8 mouse cellular contexts compared by ENCODE assay signal in the genomic region with DNA sequence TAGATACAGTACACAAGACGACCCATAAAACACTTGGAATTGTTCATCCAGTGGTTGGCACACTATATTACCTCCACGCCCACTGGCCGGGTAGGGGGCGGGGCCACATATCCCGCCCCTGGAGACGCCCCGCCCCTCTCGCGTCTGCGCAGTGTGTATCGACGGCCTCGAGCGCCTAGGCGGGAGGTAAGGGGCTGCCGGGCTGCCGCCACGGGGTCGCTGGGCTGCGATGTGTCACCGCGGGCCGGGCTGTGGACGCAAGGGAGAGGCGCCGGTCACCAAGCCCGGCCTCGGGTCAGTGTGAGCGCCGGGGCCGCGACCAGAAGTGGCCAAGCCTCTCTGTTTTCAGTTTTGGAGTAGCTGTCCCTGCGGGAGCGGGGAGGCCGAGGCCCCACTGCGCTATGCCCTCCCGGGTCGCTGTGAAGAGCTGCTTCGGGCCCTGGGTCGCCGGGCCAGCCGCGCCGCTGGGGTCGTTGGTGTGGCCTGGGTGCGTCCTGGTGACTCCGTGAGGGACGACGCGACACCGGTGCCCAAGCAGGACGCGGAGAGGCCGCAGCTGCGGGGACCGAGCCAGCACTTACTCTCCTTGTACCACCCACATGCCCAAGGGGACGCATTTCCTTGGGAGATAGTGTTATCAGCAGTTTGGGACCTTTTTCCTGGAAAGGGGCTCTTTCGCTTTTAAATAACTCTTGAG. TPM values are rescaled to one million over a fixed set of nuclear protein-coding genes. Genes with fewer than 3 reads are reported as not detected.
DNase-seq lines count a peak whose midpoint lies in the region; ATAC-seq and TF ChIP-seq lines count a peak whose summit lies in the region.

Gene Stx17 (plus strand): TSS at position 143 of the 697 bp plus-strand sequence.

- no peaks in the 10 kb centered on the region for H3K36me3 ChIP-seq in E14TG2a.4 (ENCODE audit: insufficient read depth, low read length)
- no peaks in the 10 kb centered on the region for H3K36me3 ChIP-seq in forebrain, embryonic 11.5 days (ENCODE audit: control insufficient read depth, insufficient read depth, low read length)
- no peaks in the 10 kb centered on the region for H3K36me3 ChIP-seq in heart, embryonic 16.5 days (ENCODE audit: control insufficient read depth, insufficient read depth)
- no peaks in the 10 kb centered on the region for H3K36me3 ChIP-seq in liver, embryonic 14.5 days (replicated peaks; ENCODE audit: control insufficient read depth, insufficient read depth, low read depth)
- H3K36me3 ChIP-seq in stomach, embryonic 15.5 days: no peaks in the 10 kb centered on the region

- peak; percentile 100 for ATAC-seq in forebrain, embryonic 11.5 days (replicated peaks; ENCODE audit: low FRiP score)
- ATAC-seq in heart, embryonic 16.5 days (replicated peaks; ENCODE audit: extremely low read depth, insufficient read depth, low FRiP score): peak; percentile 100
- ATAC-seq in liver, embryonic 14.5 days (ENCODE audit: insufficient read depth): peak; percentile 100
- peak; percentile 99 for ATAC-seq in stomach, embryonic 15.5 days (ENCODE audit: insufficient read depth, low FRiP score, low read depth)

- H3K9ac ChIP-seq in forebrain, embryonic 11.5 days (ENCODE audit: low read length): peak within 1 kb of the TSS; percentile 84
- peak within 1 kb of the TSS; percentile 92 for H3K9ac ChIP-seq in heart, embryonic 16.5 days (ENCODE audit: low read length)
- H3K9ac ChIP-seq in liver, embryonic 14.5 days (replicated peaks): peak within 1 kb of the TSS; percentile 95
- peak within 1 kb of the TSS; percentile 96 for H3K9ac ChIP-seq in stomach, embryonic 15.5 days

- peak within 1 kb of the TSS; percentile 97 for H3K4me2 ChIP-seq in forebrain, embryonic 11.5 days (ENCODE audit: low read depth, low read length, severe bottlenecking)
- H3K4me2 ChIP-seq in heart, embryonic 16.5 days (ENCODE audit: low read depth, low read length): peak within 1 kb of the TSS; percentile 80
- H3K4me2 ChIP-seq in liver, embryonic 14.5 days (ENCODE audit: low read depth): peak within 1 kb of the TSS; percentile 74
- H3K4me2 ChIP-seq in stomach, embryonic 15.5 days: peak within 1 kb of the TSS; percentile 80

- 1% methylated on average over 54 of the region's 58 CpGs for whole genome bisulfite sequencing in forebrain, embryonic 11.5 days
- WGBS in heart, embryonic 16.5 days: under 1% methylated on average over 58 of the region's 58 CpGs
- WGBS in liver, embryonic 14.5 days (ENCODE audit: insufficient replicate concordance): under 1% methylated on average over 58 of the region's 58 CpGs
- under 1% methylated on average over 58 of the region's 58 CpGs for WGBS in stomach, embryonic 15.5 days

- H3K27ac ChIP-seq in forebrain, embryonic 11.5 days (ENCODE audit: low read depth, low read length): no peak within 1 kb of the TSS
- peak within 1 kb of the TSS; percentile 57 for H3K27ac ChIP-seq in heart, embryonic 16.5 days (ENCODE audit: low read length)
- H3K27ac ChIP-seq in liver, embryonic 14.5 days: peak within 1 kb of the TSS; percentile 57
- H3K27ac ChIP-seq in stomach, embryonic 15.5 days: peak within 1 kb of the TSS; percentile 21; the same call in 1 of the 2 replicates

- TF ChIP-seq EP300 in liver, embryonic 14.5 days (IDR thresholded peaks at IDR 0.05; ENCODE audit: low read depth): no peak

- H3K4me3 ChIP-seq in E14TG2a.4 (replicated peaks; ENCODE audit: low read length): peak within 1 kb of the TSS; percentile 81
- peak within 1 kb of the TSS; percentile 63 for H3K4me3 ChIP-seq in forebrain, embryonic 11.5 days (ENCODE audit: low read depth, low read length)
- H3K4me3 ChIP-seq in heart, embryonic 16.5 days (ENCODE audit: low read length): peak within 1 kb of the TSS; percentile 76
- peak within 1 kb of the TSS; percentile 79 to 93 for H3K4me3 ChIP-seq in liver, embryonic 14.5 days (ENCODE audit: insufficient read depth in 1 of 2, low read depth in 2 of 2, low read length in 2 of 2)
- H3K4me3 ChIP-seq in stomach, embryonic 15.5 days (replicated peaks): peak within 1 kb of the TSS; percentile 85

- TF ChIP-seq CTCF in E14TG2a.4 (conservative IDR thresholded peaks at IDR 0.05; ENCODE audit: low read length): no peak
- no peak for TF ChIP-seq CTCF in liver, embryonic 14.5 days (IDR thresholded peaks at IDR 0.05; ENCODE audit: low read depth)

- peaks cover 26% of the 10 kb centered on the region for H3K27me3 ChIP-seq in E14TG2a.4 (ENCODE audit: insufficient read depth, low read length)
- H3K27me3 ChIP-seq in forebrain, embryonic 11.5 days (ENCODE audit: control insufficient read depth, insufficient read depth, low read length): no peaks in the 10 kb centered on the region
- no peaks in the 10 kb centered on the region for H3K27me3 ChIP-seq in heart, embryonic 16.5 days (ENCODE audit: control insufficient read depth, insufficient read depth, low read length)
- no peaks in the 10 kb centered on the region for H3K27me3 ChIP-seq in liver, embryonic 14.5 days (ENCODE audit: control insufficient read depth, insufficient read depth, low read length)
- H3K27me3 ChIP-seq in stomach, embryonic 15.5 days (replicated peaks): no peaks in the 10 kb centered on the region

- H3K9me3 ChIP-seq in E14TG2a.4 (ENCODE audit: low read length): peaks cover 6% of the 10 kb centered on the region; the same call in 1 of the 2 replicates
- H3K9me3 ChIP-seq in forebrain, embryonic 11.5 days (ENCODE audit: control insufficient read depth, low read length): no peaks in the 10 kb centered on the region
- H3K9me3 ChIP-seq in heart, embryonic 16.5 days (replicated peaks; ENCODE audit: control insufficient read depth, low read length): no peaks in the 10 kb centered on the region
- H3K9me3 ChIP-seq in liver, embryonic 14.5 days (ENCODE audit: control insufficient read depth, low read length): no peaks in the 10 kb centered on the region
- H3K9me3 ChIP-seq in stomach, embryonic 15.5 days: no peaks in the 10 kb centered on the region

- DNase-seq in c-Kit-positive CD71-positive TER-119-negative erythroid progenitor cells, embryonic 14.5 days (ENCODE audit: low read depth): peak; percentile 87
- peak; percentile 93 for DNase-seq in forebrain, embryonic 11.5 days (ENCODE audit: low spot score)
- DNase-seq in kidney, postnatal 36 days: peak; percentile 87 to 95
- DNase-seq in liver, embryonic 14.5 days (ENCODE audit: low read depth in 3 of 3, low spot score in 3 of 3): peak; percentile 76 to 82 (median 76)
- DNase-seq in neural tube, embryonic 10.5 days (ENCODE audit: extremely low spot score, low spot score): peak; percentile 86

- H3K4me1 ChIP-seq in E14TG2a.4 (replicated peaks; ENCODE audit: low read depth, low read length): no peaks in the 10 kb centered on the region
- 0 out of 2 replicates have a peak, but pooled peaks cover 2% of the 10 kb centered on the region for H3K4me1 ChIP-seq in forebrain, embryonic 11.5 days (replicated peaks; ENCODE audit: control insufficient read depth, insufficient read depth, low read length)
- H3K4me1 ChIP-seq in heart, embryonic 16.5 days (ENCODE audit: control insufficient read depth, insufficient read depth, low read length): peaks cover 4% of the 10 kb centered on the region; the same call in 1 of the 2 replicates
- H3K4me1 ChIP-seq in liver, embryonic 14.5 days (replicated peaks; ENCODE audit: control insufficient read depth in 2 of 2, insufficient read depth in 2 of 2, low read length in 1 of 2): peaks cover 9 to 12% of the 10 kb centered on the region in 2 experiments
- no peaks in the 10 kb centered on the region for H3K4me1 ChIP-seq in stomach, embryonic 15.5 days

RNA-seq across cellular contexts. Expression of gene Stx17, which starts in this region (rescaled TPM):
- 24.9 and 29.9 TPM in 2 replicates for polyA plus RNA-seq in forebrain, embryonic 11.5 days (2014; fragmentation: Nextera tagmentation; extraction: Ambion mirVana)
- polyA plus RNA-seq in heart, embryonic 16.5 days (2015; fragmentation: Nextera tagmentation; extraction: Ambion mirVana): 20.1 and 22.0 TPM in 2 replicates
- 4.6 and 6.4 TPM in 2 replicates for polyA plus RNA-seq in liver, embryonic 14.5 days (2012; rRNA removed)
- 15.3 and 18.9 TPM in 2 replicates for polyA plus RNA-seq in liver, embryonic 14.5 days (2014; fragmentation: Nextera tagmentation; extraction: Ambion mirVana)
- 28.8 and 29.6 TPM in 2 replicates for polyA plus RNA-seq in stomach, embryonic 15.5 days (2015; fragmentation: Nextera tagmentation; extraction: Ambion mirVana)
